Mouse (Mus musculus): ENCODE results near the gene Prr5. TPM values are rescaled to one million over a fixed set of nuclear protein-coding genes. Genes with fewer than 3 reads are reported as not detected.

Prr5 gene
- polyA plus RNA-seq (2017; shearing (Covaris generic)) = 0.62 TPM

GRCm38 (mm10) chr15:84668938-84669747 lies at the start of gene Prr5:
Gene Prr5, plus strand, starts transcription at chr15:84669620.

DNA sequence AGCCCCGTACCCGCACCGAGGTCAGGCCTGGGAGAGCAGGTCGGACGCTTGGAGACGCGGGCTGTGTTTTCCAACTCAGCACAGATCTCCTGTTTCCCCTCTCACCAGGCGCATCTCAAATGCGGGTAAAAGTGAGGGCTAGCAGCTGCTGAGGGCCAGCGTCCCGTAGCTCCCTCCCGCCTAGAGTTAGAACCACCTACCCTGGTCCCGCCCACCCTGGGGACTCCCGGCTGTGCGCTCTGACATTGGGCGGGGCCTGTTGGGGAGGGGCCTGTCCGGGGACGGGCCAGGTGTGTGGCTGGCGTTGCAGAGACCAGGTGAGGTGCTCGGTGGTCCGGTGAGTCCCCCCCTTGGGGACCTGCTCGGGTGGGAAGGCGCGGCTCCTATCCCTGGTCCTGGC lies 50.4 kb downstream of the Prr5 start, which contains the start of gene Arhgap8:
Gene Arhgap8 (plus strand): TSS at position 262 of the 400 bp plus-strand sequence.

Other genes with a start within 250 kb of the Prr5 start
- gene Shisal1, start 222.5 kb upstream of the Prr5 start, polyA plus RNA-seq (2017; shearing (Covaris generic)) = not detected
- 4.6 TPM for gene Rtl6, start 111.8 kb upstream of the Prr5 start, polyA plus RNA-seq (2017; shearing (Covaris generic))
- not detected for gene Arhgap8, start 50.4 kb downstream of the Prr5 start, polyA plus RNA-seq (2017; shearing (Covaris generic))
- 1.6 TPM for gene Phf21b, start 186.4 kb downstream of the Prr5 start, polyA plus RNA-seq (2017; shearing (Covaris generic))

All from inflammation-experienced regulatory T-cells, adult 16 weeks (primary cell).